Mouse (Mus musculus): ENCODE results near the gene Mrgpre.

Gene Mrgpre

DNA sequence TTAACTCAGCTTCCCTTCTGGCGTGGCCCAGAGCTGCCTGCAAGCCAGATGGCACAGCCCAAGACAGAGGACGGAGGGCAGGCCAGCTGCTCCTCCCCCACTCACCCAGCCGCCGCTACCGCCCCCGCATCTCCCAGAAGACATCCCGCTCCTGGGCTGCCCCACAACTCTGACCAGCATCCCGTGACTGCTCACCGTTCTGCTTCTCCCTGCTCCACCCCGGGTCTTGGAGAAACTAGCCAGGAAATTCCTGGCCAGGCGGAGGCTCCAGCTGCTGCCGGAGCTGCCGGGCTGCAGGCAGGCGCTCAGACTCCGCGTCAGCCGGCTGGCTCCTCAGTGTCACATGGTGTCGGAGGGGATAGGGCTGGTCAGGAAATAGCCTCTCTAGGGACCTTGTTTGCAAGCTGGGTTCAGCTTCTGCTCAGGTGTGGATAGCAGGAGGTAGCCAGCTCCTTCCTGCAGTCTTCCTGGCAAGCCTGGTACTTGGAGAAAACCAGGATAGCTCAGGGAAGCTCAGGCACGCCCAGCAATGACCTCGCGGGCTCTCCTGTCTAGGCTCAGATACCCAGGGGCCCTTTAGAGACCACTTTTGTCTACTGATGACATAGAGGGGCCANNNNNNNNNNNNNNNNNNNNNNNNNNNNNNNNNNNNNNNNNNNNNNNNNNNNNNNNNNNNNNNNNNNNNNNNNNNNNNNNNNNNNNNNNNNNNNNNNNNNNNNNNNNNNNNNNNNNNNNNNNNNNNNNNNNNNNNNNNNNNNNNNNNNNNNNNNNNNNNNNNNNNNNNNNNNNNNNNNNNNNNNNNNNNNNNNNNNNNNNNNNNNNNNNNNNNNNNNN, at the start of gene Mrgpre:
Gene Mrgpre, minus strand, starts transcription at position 505 of the 834 bp plus-strand sequence.
- in situ Hi-C loops (cut with MboI; ENCODE audit: low sequenced_read_pairs) = no loop called here

DNA sequence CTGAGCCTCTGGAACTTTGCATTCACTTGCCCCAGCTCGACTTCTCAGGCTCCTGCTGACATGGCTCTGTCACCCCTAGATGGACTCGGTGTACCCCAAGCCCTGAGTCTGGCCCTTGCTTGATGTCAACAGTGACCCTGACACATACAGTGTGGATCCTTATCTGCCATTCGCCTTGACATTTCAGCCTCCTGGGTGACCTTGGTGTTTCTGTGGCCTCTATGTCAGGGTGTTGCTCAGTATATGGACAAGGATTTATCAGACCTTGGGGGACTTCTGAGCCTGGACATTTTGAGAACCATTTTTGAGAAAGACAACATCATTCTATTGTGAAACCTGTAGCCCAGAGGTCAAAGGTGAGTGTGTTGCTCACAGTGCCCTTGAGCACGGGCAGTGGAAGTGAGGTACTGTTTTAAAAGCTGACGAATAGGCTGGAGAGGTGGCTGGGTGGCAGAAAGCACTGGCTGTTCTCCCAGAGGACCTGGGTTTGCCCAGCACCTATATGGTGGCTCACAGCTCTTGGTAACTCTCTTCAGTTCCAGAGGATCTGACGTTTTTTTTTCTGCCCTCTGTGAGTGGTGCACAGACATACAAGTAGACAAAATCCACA, 49.4 kb upstream of the Mrgpre start:
- in situ Hi-C loops (cut with MboI; ENCODE audit: low sequenced_read_pairs) = loop anchor here (10.0 kb wide), 1 partner anchor 71 kb away; no protein-coding TSS in a partner anchor

- in situ Hi-C loops (cut with MboI; ENCODE audit: low sequenced_read_pairs) = loop anchor here (10.0 kb wide), 1 partner anchor 72 kb away; no protein-coding TSS in a partner anchor
These were observed 48.3 kb upstream of the Mrgpre start for GRCm38 (mm10) chr7:143832611-143833010.

- in situ Hi-C loops (cut with MboI; ENCODE audit: low sequenced_read_pairs) = loop anchor here (10.0 kb wide), 1 partner anchor 73 kb away; no protein-coding TSS in a partner anchor
These were observed 47.9 kb upstream of the Mrgpre start for GRCm38 (mm10) chr7:143832196-143832595.

DNA sequence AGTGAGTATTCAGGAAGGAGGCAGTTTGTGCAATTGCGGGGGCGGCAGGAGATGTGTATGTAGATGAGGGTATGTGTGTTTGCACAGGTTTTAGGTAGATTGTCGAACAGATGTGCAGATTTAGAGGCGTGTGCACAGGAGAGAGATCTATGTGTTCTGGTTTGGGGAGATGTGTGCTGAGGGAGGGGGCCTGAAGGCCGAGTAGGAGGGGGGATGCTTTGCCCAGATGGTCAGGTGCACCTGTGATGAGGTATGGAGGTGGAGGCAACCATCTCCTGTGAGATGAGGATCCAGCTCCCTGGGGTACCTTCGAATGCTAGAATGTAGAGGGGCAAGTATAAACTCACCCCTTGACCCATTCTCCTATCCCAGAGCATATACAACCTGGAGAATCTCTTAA, 46.1 kb upstream of the Mrgpre start:
- in situ Hi-C loops (cut with MboI; ENCODE audit: low sequenced_read_pairs) = loop anchor here (10.0 kb wide), 1 partner anchor 74 kb away; no protein-coding TSS in a partner anchor

DNA sequence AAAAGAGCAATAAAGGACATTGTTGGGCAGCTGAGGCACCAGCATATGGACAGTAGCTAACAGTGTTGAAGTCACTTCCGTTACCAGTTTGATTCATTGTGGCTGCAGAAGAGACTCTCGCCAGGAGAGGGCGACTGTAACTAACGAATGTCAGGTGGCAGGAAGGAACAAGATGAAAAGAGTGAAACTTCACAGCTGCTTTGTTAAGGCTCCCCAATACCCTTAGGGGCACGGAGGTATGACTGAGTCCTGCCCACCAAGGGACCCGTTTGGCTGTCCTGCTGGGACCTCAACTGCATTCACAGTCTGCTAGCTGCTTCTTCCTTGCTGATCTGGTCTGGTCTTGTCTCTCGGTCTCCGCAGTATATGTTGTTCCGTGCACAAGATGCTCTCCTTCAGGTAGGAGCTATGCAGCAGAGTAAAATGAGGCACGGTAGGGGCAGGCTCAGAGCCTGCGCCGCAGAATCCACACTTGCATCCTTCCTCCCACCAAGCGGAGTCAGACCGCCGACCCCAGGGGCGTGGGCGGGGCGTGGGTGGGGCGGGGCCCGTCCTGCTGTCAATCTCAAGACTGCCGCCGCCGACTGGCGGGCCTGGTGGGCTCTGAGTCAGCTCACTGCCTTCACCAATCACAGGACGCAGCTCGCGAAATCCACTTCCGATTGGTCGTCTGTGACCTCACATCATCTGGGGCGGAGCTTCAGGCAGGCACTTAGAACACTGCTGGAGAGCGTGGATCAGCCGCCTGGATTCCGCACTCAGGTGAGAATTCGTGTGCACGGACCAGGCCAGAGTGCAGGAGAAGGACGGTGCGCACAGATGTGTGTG, 45.4 kb upstream of the Mrgpre start:
- in situ Hi-C loops (cut with MboI; ENCODE audit: low sequenced_read_pairs) = loop anchor here (10.0 kb wide), 1 partner anchor 75 kb away; no protein-coding TSS in a partner anchor

DNA sequence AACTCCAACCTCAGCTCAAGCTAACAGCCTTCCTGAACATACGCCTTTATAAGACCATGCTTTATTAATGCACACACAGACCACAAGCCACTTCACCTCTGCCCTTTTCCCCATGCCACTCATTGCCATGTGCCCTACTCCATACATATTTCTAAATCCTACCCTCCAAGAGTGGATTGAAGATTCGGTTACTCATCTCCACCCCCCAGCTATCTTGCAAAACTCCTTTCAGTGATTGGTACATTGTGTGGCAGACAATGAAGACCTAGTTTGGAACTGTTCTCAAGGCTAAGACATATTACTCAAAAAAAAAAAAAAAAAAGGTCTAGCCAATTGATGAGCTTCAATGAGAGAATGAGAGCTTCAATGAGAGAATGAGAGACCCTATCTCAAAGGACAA, 42.7 kb upstream of the Mrgpre start:
- in situ Hi-C loops (cut with MboI; ENCODE audit: low sequenced_read_pairs) = no loop called here

DNA sequence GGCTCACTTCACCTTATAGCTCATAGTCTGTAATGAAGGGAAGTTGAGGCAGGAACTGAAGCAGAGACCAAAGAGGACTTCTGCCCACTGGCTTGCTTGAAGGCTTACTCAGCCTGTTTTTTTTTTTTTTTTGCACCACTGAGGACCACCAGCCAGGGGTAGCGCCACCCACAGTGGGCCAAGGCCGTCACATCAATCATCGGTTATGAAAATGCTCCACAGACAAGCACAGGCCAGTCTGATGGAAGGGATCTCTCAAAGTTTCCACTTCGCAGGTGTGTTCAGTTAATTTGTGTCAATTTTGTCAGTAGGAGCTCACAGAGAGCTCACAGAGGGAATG, 38.9 kb upstream of the Mrgpre start:
- in situ Hi-C loops (cut with MboI; ENCODE audit: low sequenced_read_pairs) = no loop called here

DNA sequence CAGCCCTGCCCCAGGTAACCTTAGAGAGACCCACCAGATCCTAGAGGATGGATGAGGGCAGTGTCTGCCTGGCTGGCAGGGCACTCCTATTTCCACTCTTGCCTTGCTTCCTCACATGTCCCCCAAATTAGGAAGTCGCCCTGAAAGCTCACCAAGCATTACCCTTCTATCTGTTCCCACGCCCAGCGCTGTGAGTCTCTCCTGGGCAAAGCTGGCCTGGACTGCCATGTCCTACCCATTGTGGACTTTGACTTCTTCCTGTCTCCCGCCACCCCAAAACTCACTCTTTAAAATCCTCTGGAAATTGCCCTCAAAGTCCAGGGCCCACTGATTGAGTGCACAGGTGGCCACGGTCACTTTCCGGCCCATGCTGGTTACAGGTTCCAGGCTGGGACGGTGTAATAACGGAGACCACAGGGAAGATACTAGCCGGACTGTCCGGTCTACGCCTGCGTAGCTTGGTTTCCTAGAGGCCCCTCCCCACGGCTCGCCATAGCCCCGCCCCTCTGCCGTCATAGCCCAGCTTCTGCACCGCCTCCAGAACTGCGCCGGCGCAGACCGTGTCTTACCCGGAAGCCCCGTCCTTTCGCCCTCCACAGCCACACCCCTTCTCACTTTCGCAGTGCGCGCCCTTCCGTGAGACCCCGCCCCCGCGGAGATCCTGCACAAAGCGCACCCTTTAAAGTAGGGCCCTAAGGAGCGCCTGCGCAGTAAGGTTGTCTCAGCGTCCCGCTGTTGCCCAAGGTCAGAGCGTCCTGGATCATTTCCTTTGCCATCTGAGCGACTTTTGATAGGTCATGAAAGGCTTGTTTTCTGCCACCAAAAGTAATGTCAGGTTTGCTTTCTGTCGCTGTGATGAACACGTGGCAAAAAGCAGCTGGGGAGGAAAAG, 38.3 kb upstream of the Mrgpre start, which contains the start of the genes Nadsyn1 and Dhcr7:
Gene Nadsyn1, minus strand, starts transcription at position 475 of the 891 bp plus-strand sequence.
Gene Dhcr7, plus strand, starts transcription at position 771 of the 891 bp plus-strand sequence.
- in situ Hi-C loops (cut with MboI; ENCODE audit: low sequenced_read_pairs) = no loop called here

GRCm38 (mm10) chr7:143821241-143821640, 36.9 kb upstream of the Mrgpre start:
- in situ Hi-C loops (cut with MboI; ENCODE audit: low sequenced_read_pairs) = no loop called here

GRCm38 (mm10) chr7:143819201-143819600, 34.9 kb upstream of the Mrgpre start:
- in situ Hi-C loops (cut with MboI; ENCODE audit: low sequenced_read_pairs) = no loop called here

DNA sequence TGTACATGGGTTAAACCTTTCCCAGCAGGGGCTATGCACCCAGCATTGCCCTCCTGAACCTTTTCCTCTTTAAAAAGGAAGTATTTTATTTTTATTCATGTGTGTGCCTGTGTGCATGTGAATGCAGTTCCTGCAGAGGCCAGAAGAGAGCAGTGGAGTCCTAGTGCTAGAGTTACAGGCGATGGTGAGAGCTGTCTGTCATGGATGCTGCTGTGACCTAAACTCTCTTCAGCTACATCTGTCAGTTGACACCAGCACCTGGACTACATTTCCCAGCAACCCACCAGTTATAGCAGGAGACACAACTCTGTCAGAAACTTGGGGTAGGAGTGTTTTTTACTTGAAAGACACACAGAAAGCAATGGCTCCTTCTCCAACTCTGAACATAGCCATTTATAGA, 24.6 kb upstream of the Mrgpre start:
- in situ Hi-C loops (cut with MboI; ENCODE audit: low sequenced_read_pairs) = no loop called here

- in situ Hi-C loops (cut with MboI; ENCODE audit: low sequenced_read_pairs) = no loop called here
These were observed 20.9 kb upstream of the Mrgpre start for GRCm38 (mm10) chr7:143805199-143805624.

- in situ Hi-C loops (cut with MboI; ENCODE audit: low sequenced_read_pairs) = no loop called here
These were observed 17.1 kb upstream of the Mrgpre start for GRCm38 (mm10) chr7:143801195-143802065.

- in situ Hi-C loops (cut with MboI; ENCODE audit: low sequenced_read_pairs) = no loop called here
These were observed 16.5 kb upstream of the Mrgpre start for GRCm38 (mm10) chr7:143800770-143801169.

GRCm38 (mm10) chr7:143798783-143799182, 14.5 kb upstream of the Mrgpre start:
- in situ Hi-C loops (cut with MboI; ENCODE audit: low sequenced_read_pairs) = no loop called here

DNA sequence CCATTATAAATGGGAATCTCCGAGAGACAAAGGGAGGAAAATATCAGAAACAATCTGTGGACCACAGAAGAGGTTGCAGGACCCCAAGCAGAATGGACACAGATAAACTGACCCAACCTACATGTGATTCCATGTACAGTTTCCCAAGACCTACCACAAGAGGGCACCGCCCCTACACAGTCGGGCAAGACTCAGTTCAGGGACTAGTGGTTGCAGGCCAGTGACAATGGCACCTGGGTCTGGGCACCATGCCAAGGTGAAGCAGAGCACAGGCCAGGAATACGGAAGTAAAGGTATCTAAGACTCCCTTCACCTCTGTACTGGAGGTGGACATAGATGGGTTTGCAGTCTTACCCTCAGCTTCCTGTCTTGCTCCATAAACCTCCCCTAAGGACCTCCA, 8.8 kb upstream of the Mrgpre start:
- in situ Hi-C loops (cut with MboI; ENCODE audit: low sequenced_read_pairs) = no loop called here

DNA sequence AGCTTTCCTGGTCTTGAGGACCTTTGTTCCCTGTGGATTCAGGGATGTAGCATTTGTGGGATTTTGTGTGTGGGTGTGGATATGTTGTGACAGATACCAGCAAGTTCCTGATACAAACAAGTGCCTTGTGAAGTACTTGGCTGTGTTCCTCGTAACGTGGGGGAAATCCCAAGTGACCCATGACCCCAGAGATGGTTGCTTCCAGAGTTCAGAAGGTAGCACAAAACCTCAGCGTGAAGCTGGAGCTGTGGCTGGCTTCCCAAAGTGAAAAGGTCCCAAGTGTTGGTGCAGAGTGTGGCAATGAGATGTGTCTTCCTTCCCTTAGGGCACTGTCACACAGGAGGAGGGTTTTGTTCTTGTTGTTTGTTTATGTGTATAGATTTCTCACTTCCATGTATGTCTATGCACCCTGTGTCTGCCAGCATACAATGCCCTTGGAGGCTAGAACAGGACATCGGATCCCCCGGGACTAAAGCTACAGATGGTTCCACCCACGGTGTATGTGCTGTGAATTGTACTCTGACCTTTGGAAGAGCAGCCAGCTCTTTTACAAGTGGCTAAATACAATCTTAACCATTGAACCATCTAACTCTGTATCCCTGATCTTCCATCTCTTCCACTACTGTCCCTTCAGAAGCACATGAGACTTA, 8.2 kb upstream of the Mrgpre start:
- in situ Hi-C loops (cut with MboI; ENCODE audit: low sequenced_read_pairs) = no loop called here
